Mouse (Mus musculus) C2C12 (cell line): ENCODE measurements around the gene Antxr1.

Source experiments
- CTCF ChIP-seq: IDR thresholded peaks from one replicate; pipeline ENCODE4 v1.5.1; 2011; ENCODE audit not compliant: control insufficient read depth, insufficient read depth, insufficient read length
- MYOD1 ChIP-seq: IDR thresholded peaks from one replicate; pipeline ENCODE4 v1.6.1; 2011; ENCODE audit warnings: low read depth; ENCODE audit not compliant: control insufficient read depth, insufficient read length

DNA sequence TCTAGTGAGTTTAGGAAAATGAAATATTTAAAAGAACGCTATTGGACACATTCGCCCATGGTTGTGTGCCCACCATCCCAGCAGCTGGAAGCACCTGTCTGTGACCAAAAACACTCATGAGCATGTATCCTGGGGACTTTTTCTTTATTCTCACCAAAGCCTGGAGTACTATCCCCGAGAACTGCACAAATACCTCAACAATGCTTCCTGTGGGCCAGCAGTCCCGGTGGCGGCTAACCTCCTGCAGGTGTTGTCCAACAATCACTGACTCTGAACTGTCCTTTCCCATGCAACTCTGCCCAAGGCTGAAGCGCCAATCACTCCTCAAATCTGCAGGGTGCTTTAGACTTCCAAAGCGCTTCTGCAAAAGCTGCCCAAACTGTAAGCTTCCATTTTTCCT lies 219.0 kb downstream of the Antxr1 start:
- TF ChIP-seq CTCF, result no peak
- no peak for TF ChIP-seq MYOD1
